Mouse (Mus musculus): ENCODE measurements around the gene Abhd12b.

The Abhd12b gene

GRCm38 (mm10) chr12:70208214-70208613, 54.3 kb downstream of the Abhd12b start:
- DNase-seq (ENCODE audit: low spot score): no peak

GRCm38 (mm10) chr12:70212501-70212900, 58.6 kb downstream of the Abhd12b start:
- no peak for DNase-seq (ENCODE audit: low spot score)

- no peak for DNase-seq (ENCODE audit: low spot score)
Observed at GRCm38 (mm10) chr12:70213601-70214000, 59.7 kb downstream of the Abhd12b start.

GRCm38 (mm10) chr12:70214281-70214680, 60.3 kb downstream of the Abhd12b start:
- DNase-seq (ENCODE audit: low spot score): no peak

- no peak for DNase-seq (ENCODE audit: low spot score)
Observed at GRCm38 (mm10) chr12:70216229-70216800, 62.4 kb downstream of the Abhd12b start.

- no peak for DNase-seq (ENCODE audit: low spot score)
Observed at GRCm38 (mm10) chr12:70218795-70219540, 65.0 kb downstream of the Abhd12b start.

- DNase-seq (ENCODE audit: low spot score): no peak
Observed at GRCm38 (mm10) chr12:70221425-70221824, 67.5 kb downstream of the Abhd12b start.

GRCm38 (mm10) chr12:70223331-70223730, 69.4 kb downstream of the Abhd12b start:
- no peak for DNase-seq (ENCODE audit: low spot score)

GRCm38 (mm10) chr12:70226655-70227054, 72.7 kb downstream of the Abhd12b start:
- no peak for DNase-seq (ENCODE audit: low spot score)

- peak; percentile 50 for DNase-seq (ENCODE audit: low spot score)
Observed at GRCm38 (mm10) chr12:70227121-70227932, 73.4 kb downstream of the Abhd12b start.

GRCm38 (mm10) chr12:70228155-70228554, 74.2 kb downstream of the Abhd12b start:
- no peak for DNase-seq (ENCODE audit: low spot score)

GRCm38 (mm10) chr12:70231294-70231693, 77.4 kb downstream of the Abhd12b start, which contains the start of gene Pygl:
Gene Pygl (minus strand): TSS chr12:70231488.
- no peak for DNase-seq (ENCODE audit: low spot score)

- DNase-seq (ENCODE audit: low spot score): peak; percentile 76
Observed at GRCm38 (mm10) chr12:70232020-70232544, 78.1 kb downstream of the Abhd12b start.

Data from retina, embryonic 14.5 days (tissue).